Mouse (Mus musculus) gastrocnemius, postnatal 25 days (tissue): Measurements from ENCODE around the gene Melk. TPM values are rescaled to one million over a fixed set of nuclear protein-coding genes. Genes with fewer than 3 reads are reported as not detected.

Source experiments
- DNase-seq: peaks from one replicate; pipeline ENCODE4 v3.0.0; 2022
- total RNA-seq, 2 experiments: library from RNA; stranded (reverse); gene quantifications; 1 replicate in 1 of 2; 2 replicates in 1 of 2; pipeline ENCODE4 v1.2.3; 2021

The Melk gene
- total RNA-seq, 2 experiments from 2014 or later, result 0.26 to 0.46 TPM

DNA sequence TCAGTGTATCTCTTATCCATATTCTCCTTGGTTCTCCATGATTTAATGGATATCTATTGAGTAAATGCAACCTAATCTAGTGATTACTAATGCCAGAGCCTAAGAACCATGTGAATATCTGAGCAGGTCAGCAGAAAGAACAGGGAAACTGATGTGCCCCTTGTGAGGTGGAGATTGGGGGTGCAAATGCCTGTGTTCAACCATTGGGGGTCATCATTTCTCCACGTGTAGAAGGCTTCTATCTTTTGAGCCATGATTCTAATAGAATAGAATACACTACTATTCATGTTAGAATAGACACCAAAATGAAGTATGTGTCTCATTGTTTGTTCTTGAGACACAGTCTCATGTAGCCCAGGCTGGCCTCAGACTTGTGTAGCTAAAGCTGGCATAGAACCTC lies 27.3 kb downstream of the Melk start:
- no peak for DNase-seq

- DNase-seq, result no peak
Observed at GRCm38 (mm10) chr4:44335006-44335405, 34.3 kb downstream of the Melk start.

- no peak for DNase-seq
Observed at GRCm38 (mm10) chr4:44361670-44362069, 61.0 kb downstream of the Melk start.

GRCm38 (mm10) chr4:44363434-44364013 lies 62.8 kb downstream of the Melk start:
- no peak for DNase-seq

GRCm38 (mm10) chr4:44392231-44393216 lies 91.8 kb downstream of the Melk start:
- DNase-seq, result no peak

DNA sequence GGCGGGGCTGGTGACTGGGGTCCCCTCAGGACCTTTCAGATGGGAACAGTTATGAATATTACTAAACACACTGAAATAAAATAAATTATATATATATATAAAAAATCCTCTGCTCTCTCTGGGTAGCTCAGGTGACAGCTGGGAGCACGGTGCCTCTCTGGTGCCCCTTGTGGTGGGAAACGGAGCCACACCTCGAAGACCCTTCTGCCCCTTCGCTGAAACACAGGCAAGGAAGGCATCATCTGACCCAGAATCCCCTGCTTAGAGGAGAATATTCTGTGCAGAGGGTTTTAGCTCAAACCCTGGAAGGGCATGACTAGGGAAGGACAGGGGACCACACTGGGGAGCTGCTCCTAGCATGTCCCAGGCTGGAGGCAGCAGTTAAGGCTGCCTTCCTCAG lies 101.9 kb downstream of the Melk start:
- no peak for DNase-seq

DNA sequence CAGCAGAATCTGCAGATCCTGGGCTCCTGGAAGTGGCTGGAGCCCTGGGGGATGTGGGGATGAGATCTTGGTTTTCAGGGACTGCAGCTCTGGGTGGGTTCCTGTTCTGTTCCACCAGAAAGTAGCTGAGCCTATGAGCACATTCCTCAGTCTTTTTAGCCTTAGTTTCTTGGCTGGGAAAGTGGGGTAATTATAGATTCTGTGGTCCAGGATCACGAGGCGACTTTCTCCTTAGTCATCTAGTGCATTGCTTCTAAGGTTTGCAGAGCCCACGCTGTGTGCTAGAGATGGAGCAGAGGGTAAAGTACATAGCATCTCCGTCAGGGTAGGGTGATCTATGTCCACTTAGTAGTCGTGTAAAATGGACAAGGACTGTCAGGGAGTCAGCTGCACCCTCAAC lies 103.8 kb downstream of the Melk start:
- DNase-seq, result no peak

Other genes starting within 250 kb of the Melk start
- gene Gne, start 216.7 kb upstream of the Melk start, total RNA-seq, result 10 to 100 TPM in 1 of 2 experiments, 1 to 10 TPM in 1; 8.9 to 15.0 TPM
- gene Rnf38, start 67.1 kb upstream of the Melk start, total RNA-seq, result 10 to 100 TPM; 10.8 to 16.3 TPM